Comparison of ENCODE assay signal across 8 mouse cellular contexts in the genomic region with DNA sequence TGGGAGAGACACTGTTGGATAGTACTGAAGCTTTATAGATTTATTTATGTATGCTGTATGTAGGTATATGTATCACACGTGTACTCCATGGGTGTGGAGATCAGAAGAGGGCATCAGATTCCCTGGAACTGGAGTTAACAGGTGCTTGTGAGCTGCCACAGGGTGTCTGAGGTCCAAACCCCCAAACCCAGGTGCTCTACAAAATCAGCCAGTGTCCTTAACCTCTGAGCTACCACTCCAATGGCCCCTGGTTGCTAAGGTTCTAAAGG. TPM values are rescaled to one million over a fixed set of nuclear protein-coding genes. Genes with fewer than 3 reads are reported as not detected.
DNase-seq lines count a peak whose midpoint lies in the region; ATAC-seq and TF ChIP-seq lines count a peak whose summit lies in the region.

No protein-coding gene starts in this region.

- peak overlapping the region; percentile 29 for H3K4me2 ChIP-seq in embryonic facial prominence, embryonic 11.5 days (ENCODE audit: low read depth, low read length)
- H3K4me2 ChIP-seq in hindbrain, postnatal 0 days (ENCODE audit: low read depth, low read length), result peak overlapping the region; percentile 56
- H3K4me2 ChIP-seq in midbrain, embryonic 16.5 days (ENCODE audit: low read length), result peak overlapping the region; percentile 70

- WGBS in kidney, adult 2 months, result 10% methylated on average over 1 of the region's 1 CpGs
- 0% methylated on average over 1 of the region's 1 CpGs for WGBS in embryonic facial prominence, embryonic 11.5 days
- WGBS in hindbrain, postnatal 0 days, result 0% methylated on average over 1 of the region's 1 CpGs
- WGBS in midbrain, embryonic 16.5 days, result 3% methylated on average over 1 of the region's 1 CpGs

- no peaks in the 10 kb centered on the region for H3K4me1 ChIP-seq in kidney, adult 2 months (ENCODE audit: control insufficient read depth, insufficient read depth, low read length)
- H3K4me1 ChIP-seq in embryonic facial prominence, embryonic 11.5 days (ENCODE audit: control insufficient read depth, insufficient read depth, low read length), result no peaks in the 10 kb centered on the region
- H3K4me1 ChIP-seq in hindbrain, postnatal 0 days (ENCODE audit: insufficient read depth, low read length), result 0 out of 2 replicates have a peak, but pooled peaks cover 4% of the 10 kb centered on the region
- peaks cover 20% of the 10 kb centered on the region for H3K4me1 ChIP-seq in midbrain, embryonic 16.5 days (ENCODE audit: control insufficient read depth, insufficient read depth, low read length)

- H3K4me3 ChIP-seq in kidney, adult 2 months (ENCODE audit: insufficient read depth, low read depth, low read length), result peak overlapping the region; percentile 8; the same call in 1 of the 2 replicates
- H3K4me3 ChIP-seq in embryonic facial prominence, embryonic 11.5 days (ENCODE audit: low read depth, low read length), result peak overlapping the region; percentile 44
- peak overlapping the region; percentile 43 for H3K4me3 ChIP-seq in hindbrain, postnatal 0 days (ENCODE audit: low read length)
- H3K4me3 ChIP-seq in midbrain, embryonic 16.5 days (ENCODE audit: low read depth, low read length), result peak overlapping the region; percentile 31

- no peaks in the 10 kb centered on the region for H3K36me3 ChIP-seq in kidney, adult 2 months (ENCODE audit: control insufficient read depth, insufficient read depth, low read length)
- H3K36me3 ChIP-seq in embryonic facial prominence, embryonic 11.5 days (replicated peaks; ENCODE audit: control insufficient read depth, insufficient read depth, low read depth, low read length), result no peaks in the 10 kb centered on the region
- no peaks in the 10 kb centered on the region for H3K36me3 ChIP-seq in hindbrain, postnatal 0 days (ENCODE audit: insufficient read depth, low read length)
- no peaks in the 10 kb centered on the region for H3K36me3 ChIP-seq in midbrain, embryonic 16.5 days (ENCODE audit: control insufficient read depth, insufficient read depth, low read length)

- H3K9ac ChIP-seq in embryonic facial prominence, embryonic 11.5 days (replicated peaks; ENCODE audit: low read length), result peak overlapping the region; percentile 57
- H3K9ac ChIP-seq in hindbrain, postnatal 0 days (replicated peaks; ENCODE audit: low read length), result peak overlapping the region; percentile 52
- peak overlapping the region; percentile 53 for H3K9ac ChIP-seq in midbrain, embryonic 16.5 days (ENCODE audit: low read depth, low read length)

- no peak for ATAC-seq in embryonic facial prominence, embryonic 11.5 days (replicated peaks; ENCODE audit: insufficient number of reproducible peaks, low FRiP score, low TSS enrichment, low read depth)
- ATAC-seq in hindbrain, postnatal 0 days, result peak; percentile 16
- ATAC-seq in midbrain, embryonic 16.5 days, result peak; percentile 50
- ATAC-seq in megakaryocyte-erythroid progenitor cell, adult 5-6 weeks (replicated peaks; ENCODE audit: low FRiP score, low TSS enrichment, poor library complexity, severe bottlenecking), result no peak

- TF ChIP-seq POLR2A in kidney, adult 2 months (IDR thresholded peaks at IDR 0.05; ENCODE audit: low read depth, low read length), result no peak

- no peak for DNase-seq in kidney, adult 2 months
- DNase-seq in kidney, postnatal 25 days, result no peak
- DNase-seq in embryonic facial prominence, embryonic 11.5 days (ENCODE audit: low spot score), result no peak
- DNase-seq in hindbrain, postnatal 0 days (ENCODE audit: low spot score), result no peak
- no peak for DNase-seq in ovary, postnatal 14 days (ENCODE audit: low spot score)
- no peak for DNase-seq in adrenal gland, adult 2 months

- no peaks in the 10 kb centered on the region for H3K27me3 ChIP-seq in kidney, adult 2 months (replicated peaks; ENCODE audit: control insufficient read depth, insufficient read depth, low read length)
- no peaks in the 10 kb centered on the region for H3K27me3 ChIP-seq in embryonic facial prominence, embryonic 11.5 days (ENCODE audit: control insufficient read depth, insufficient read depth, low read length)
- no peaks in the 10 kb centered on the region for H3K27me3 ChIP-seq in hindbrain, postnatal 0 days (ENCODE audit: insufficient read depth, low read length)
- no peaks in the 10 kb centered on the region for H3K27me3 ChIP-seq in midbrain, embryonic 16.5 days (ENCODE audit: control insufficient read depth, insufficient read depth, low read depth, low read length)

- TF ChIP-seq CTCF in kidney, adult 2 months (conservative IDR thresholded peaks at IDR 0.05; ENCODE audit: insufficient read depth, insufficient read length, low read depth, low read length), result no peak
- no peak for TF ChIP-seq CTCF in hindbrain, postnatal 0 days (IDR thresholded peaks at IDR 0.05; ENCODE audit: low read depth)

- no peak overlapping the region for H3K27ac ChIP-seq in kidney, adult 2 months (ENCODE audit: insufficient read depth, low read depth, low read length)
- H3K27ac ChIP-seq in embryonic facial prominence, embryonic 11.5 days (replicated peaks; ENCODE audit: low read depth, low read length), result peak overlapping the region; percentile 77; the same call in 1 of the 2 replicates
- H3K27ac ChIP-seq in hindbrain, postnatal 0 days, result peak overlapping the region; percentile 90
- H3K27ac ChIP-seq in midbrain, embryonic 16.5 days (ENCODE audit: low read length), result peak overlapping the region; percentile 96

- no peaks in the 10 kb centered on the region for H3K9me3 ChIP-seq in embryonic facial prominence, embryonic 11.5 days (replicated peaks; ENCODE audit: control insufficient read depth, low read length)
- H3K9me3 ChIP-seq in hindbrain, postnatal 0 days (ENCODE audit: low read length), result no peaks in the 10 kb centered on the region; the same call in 1 of the 2 replicates
- no peaks in the 10 kb centered on the region for H3K9me3 ChIP-seq in midbrain, embryonic 16.5 days (replicated peaks; ENCODE audit: control insufficient read depth, low read length, poor library complexity, severe bottlenecking)

RNA-seq across cellular contexts. Expression of a gene that starts 39.7 kb away (rescaled TPM):
- not detected in 2 replicates for polyA plus RNA-seq in kidney, adult 2 months (2012; rRNA removed)
- not detected in 2 replicates for polyA plus RNA-seq in embryonic facial prominence, embryonic 11.5 days (2014; fragmentation: Nextera tagmentation; extraction: Ambion mirVana)
- total RNA-seq in hindbrain, postnatal 0 days (2014; rRNA removed), result not detected in 2 replicates
- polyA plus RNA-seq in hindbrain, postnatal 0 days (2015; fragmentation: Nextera tagmentation; extraction: Ambion mirVana), result not detected in 2 replicates
- polyA plus RNA-seq in midbrain, embryonic 16.5 days (2015; fragmentation: Nextera tagmentation; extraction: Ambion mirVana), result not detected in 2 replicates
- not detected in 2 replicates for total RNA-seq in megakaryocyte-erythroid progenitor cell, adult 5-6 weeks (2014; fragmentation: Nextera tagmentation)
- not detected in 2 replicates for total RNA-seq in megakaryocyte-erythroid progenitor cell, adult 5-6 weeks (2017)
- not detected for total RNA-seq in adrenal gland, adult 2 months (2021)
- not detected in 2 replicates for polyA plus RNA-seq in adrenal gland, adult 2 months (2012; rRNA removed)

Comparison
In these comparisons a context has a peak if more than half of its experiments do, and no peak if none do; other contexts are left out.
1. ATAC-seq: peak in hindbrain, postnatal 0 days (single experiment) and midbrain, embryonic 16.5 days (single experiment); none in embryonic facial prominence, embryonic 11.5 days (single experiment) and megakaryocyte-erythroid progenitor cell, adult 5-6 weeks (single experiment).
2. Peak in every context shown above with its lines, with median percentiles within 50 percentile points of each other: H3K4me3 ChIP-seq, H3K4me2 ChIP-seq and H3K9ac ChIP-seq.